Mouse (Mus musculus) CD4-positive, CD25-positive, alpha-beta regulatory T cell, adult 4 months (primary cell): ENCODE data around the gene Cabs1. TPM values are rescaled to one million over a fixed set of nuclear protein-coding genes. Genes with fewer than 3 reads are reported as not detected.

Source experiments
- ATAC-seq: one replicate; pipeline ENCODE4 v1.8.0; 2017
- polyA plus RNA-seq, 2 experiments: library from polyadenylated mRNA; unstranded; fragments of 100-300 nt; shearing (Covaris generic); gene quantifications; one replicate each; pipeline ENCODE4 v1.2.1; 2017

Gene Cabs1
- not detected for polyA plus RNA-seq

DNA sequence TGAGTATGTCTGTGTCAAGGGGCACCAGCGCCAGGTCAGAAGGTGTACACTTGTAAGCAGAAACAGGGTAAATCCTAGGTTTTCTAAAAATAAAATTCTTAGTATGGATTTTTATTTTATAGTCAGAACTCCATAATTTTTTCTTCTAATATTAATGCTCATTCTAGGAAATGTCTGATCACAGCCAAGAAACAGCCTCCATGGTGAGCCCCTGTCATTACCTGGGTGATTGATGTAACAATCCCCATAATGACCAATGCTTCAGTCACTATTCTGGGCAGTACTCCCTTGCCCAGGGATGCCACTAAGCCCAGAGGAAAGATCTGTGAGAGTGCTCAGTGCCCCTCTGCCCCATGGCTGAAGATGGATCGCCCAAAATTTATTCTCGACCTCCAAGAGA lies at the start of gene Cabs1:
Gene Cabs1 (plus strand): TSS at position 301 of the 400 bp plus-strand sequence.
- no peak for ATAC-seq

DNA sequence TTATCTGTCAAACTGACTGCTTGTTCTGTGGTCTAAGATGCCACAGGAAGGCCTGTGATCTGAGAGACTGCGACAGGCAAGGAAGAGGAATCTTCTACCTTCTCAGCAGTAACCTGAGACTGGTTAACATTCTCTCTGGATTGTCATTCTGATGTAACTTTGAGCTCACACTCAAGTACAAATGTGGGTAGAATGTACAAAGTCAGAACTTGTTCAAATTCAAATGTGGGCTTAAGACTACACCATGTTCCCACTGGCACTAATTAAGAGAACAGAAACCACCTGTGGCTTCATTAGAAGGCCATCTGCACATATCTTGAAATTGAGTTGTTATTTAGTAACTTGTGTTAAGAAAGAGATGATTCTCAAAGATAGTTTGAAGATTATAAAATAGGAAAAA lies 47.6 kb upstream of the Cabs1 start:
- ATAC-seq, result no peak

GRCm38 (mm10) chr5:87940752-87941151 lies 38.5 kb upstream of the Cabs1 start:
- no peak for ATAC-seq

DNA sequence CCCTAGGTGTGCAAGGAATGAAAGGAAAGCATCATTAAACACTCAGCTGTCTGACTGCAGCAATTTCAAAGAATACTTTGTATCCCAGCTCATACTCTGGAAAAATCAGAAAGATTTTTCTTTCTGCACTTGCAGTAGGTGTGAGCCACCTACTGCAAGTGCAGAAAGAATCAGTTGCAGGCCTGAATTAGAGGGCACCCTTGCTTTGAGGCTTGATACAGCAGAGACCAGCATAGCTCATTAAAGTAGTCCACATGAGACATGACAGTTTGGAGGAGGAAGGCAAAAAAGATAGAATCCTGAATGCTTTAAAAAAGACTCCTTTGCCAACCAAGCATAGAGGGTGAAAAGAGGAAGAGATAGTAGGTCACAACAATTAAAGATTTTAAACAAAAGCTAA lies 36.7 kb upstream of the Cabs1 start:
- no peak for ATAC-seq

- ATAC-seq, result no peak
Measured at GRCm38 (mm10) chr5:87951836-87952235, 27.4 kb upstream of the Cabs1 start.

DNA sequence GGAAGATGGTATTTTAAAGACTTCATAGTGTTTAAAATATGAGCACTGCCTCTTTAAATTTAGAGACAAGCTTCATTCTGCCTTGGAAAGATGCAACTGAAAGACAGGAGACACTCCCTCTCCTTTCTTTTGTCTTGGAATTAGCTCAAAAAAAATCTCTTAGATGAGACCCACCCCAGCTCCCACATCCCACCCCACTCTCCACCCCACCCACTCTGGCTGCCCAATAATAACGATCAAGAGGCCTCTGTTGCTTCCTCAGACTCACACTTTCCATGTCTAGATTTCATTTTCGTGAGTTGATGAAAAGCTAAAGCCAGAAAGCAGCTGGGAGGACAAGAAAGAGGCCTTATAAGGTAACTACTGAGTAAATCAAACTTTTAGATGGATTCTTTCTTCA lies 10.0 kb upstream of the Cabs1 start, which contains the start of the genes 2310003L06Rik and Gm28434:
Gene 2310003L06Rik (plus strand): TSS at position 259 of the 400 bp plus-strand sequence.
Gene Gm28434 (plus strand): TSS at position 317 of the 400 bp plus-strand sequence.
- no peak for ATAC-seq

GRCm38 (mm10) chr5:87982468-87983214 lies 3.4 kb downstream of the Cabs1 start:
- ATAC-seq, result no peak

- ATAC-seq, result no peak
Measured at GRCm38 (mm10) chr5:88002249-88002648, 23.0 kb downstream of the Cabs1 start, which contains the start of gene Smr3a. Gene Smr3a (plus strand): TSS chr5:88002549.

GRCm38 (mm10) chr5:88005241-88005640 lies 26.0 kb downstream of the Cabs1 start:
- no peak for ATAC-seq

Other genes with a start within 250 kb of the Cabs1 start
- gene Csn1s2a, start 204.9 kb upstream of the Cabs1 start, polyA plus RNA-seq, result not detected
- under 1 TPM in 1 of 2 experiments, not detected in 1; 0.40 TPM for gene Csn1s2b, start 171.4 kb upstream of the Cabs1 start, polyA plus RNA-seq
- gene Prr27, start 153.8 kb upstream of the Cabs1 start, polyA plus RNA-seq, result not detected
- gene Odam, start 94.4 kb upstream of the Cabs1 start, polyA plus RNA-seq, result not detected
- not detected for gene Csn3, start 53.9 kb upstream of the Cabs1 start, polyA plus RNA-seq
- gene 2310003L06Rik, start 10.0 kb upstream of the Cabs1 start, polyA plus RNA-seq, result not detected
- gene Gm28434, start 9.9 kb upstream of the Cabs1 start, polyA plus RNA-seq, result not detected
- not detected for gene Smr3a, start 23.1 kb downstream of the Cabs1 start, polyA plus RNA-seq
- gene Smr2, start 107.1 kb downstream of the Cabs1 start, polyA plus RNA-seq, result not detected
- gene Gm11116, start 132.1 kb downstream of the Cabs1 start, polyA plus RNA-seq, result not detected
- gene Gm11115, start 174.7 kb downstream of the Cabs1 start, polyA plus RNA-seq, result not detected